Mouse (Mus musculus) heart, postnatal 0 days (tissue): ENCODE results near the gene Nav1.

Experiments used
- CTCF ChIP-seq: IDR thresholded peaks from 2 replicates; pipeline ENCODE4 v1.5.1; 2016; ENCODE audit warnings: antibody characterized with exemption, control low read depth, low read depth
- EP300 ChIP-seq: IDR thresholded peaks from 2 replicates; pipeline ENCODE4 v1.6.1; 2016; ENCODE audit warnings: antibody characterized with exemption, low read depth

DNA sequence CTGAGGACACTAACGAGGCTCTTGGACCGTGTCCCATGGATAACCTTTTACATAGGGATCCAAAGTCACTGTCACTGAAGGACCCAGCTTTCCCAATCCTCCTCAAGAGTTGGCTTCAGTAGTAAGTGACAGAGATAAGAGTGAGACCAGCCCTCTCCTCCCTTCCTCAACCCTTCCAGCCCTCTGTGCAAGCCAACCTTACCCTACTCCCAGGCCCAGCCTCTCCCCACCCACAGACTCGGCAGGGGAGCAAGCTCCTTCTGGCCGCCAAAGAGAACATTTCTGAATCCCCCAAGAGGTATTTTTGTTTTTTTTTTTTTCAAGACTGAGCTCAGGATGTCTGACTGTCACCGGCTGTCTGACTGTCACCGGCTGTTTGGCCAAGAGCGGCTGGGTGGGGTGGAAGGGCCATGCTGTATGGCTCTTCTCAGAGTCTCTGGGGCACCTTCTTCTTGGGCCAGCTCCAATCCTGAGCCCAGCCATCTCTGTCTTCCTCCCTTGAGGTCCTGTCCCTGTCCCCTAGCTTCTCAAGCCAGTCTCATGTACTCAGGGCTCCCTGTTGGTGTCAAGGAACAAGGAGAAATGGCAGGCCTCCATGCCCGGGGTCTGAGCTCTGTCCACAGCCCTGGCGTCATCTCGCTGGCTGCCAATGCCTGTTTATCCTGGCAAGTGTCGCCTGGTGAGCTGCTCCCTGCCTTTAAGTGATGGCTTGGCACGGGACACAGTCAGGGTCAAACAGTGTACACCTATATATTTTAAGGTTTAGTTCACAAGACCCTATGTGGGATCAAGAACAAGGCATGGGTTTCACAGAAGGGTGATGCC is 68.4 kb downstream of the Nav1 start:
- TF ChIP-seq CTCF (no peak), EP300 (no peak)
